Mouse (Mus musculus) heart, postnatal 36 days (tissue): Measurements from ENCODE around the gene H2al1m. TPM values are rescaled to one million over a fixed set of nuclear protein-coding genes. Genes with fewer than 3 reads are reported as not detected.
"Not testable (repeated sequence)": the region's sequence is repeated elsewhere in the genome, so short reads cannot be mapped to it uniquely, and the experiment has no call there.

Source experiments
- DNase-seq, 2 experiments: peaks; one replicate each; pipeline ENCODE4 v3.0.0; 2021 to 2022
- intact Hi-C: fragments of 180-260 bp; cut with DNase I; formaldehyde crosslinking; loops from one replicate; pipeline ENCODE4 v1.15.1; 2025
- total RNA-seq, 2 experiments: library from RNA; stranded (reverse); gene quantifications; 2 replicates each; pipeline ENCODE4 v1.2.3; 2021

The H2al1m gene
- total RNA-seq, result under 1 TPM in 1 of 2 experiments, not detected in 1; 0.54 TPM

GRCm38 (mm10) chrX:9283464-9283863 lies at the start of gene H2al1m:
Gene H2al1m (plus strand): TSS chrX:9283764.
- DNase-seq, intact Hi-C loops: not testable (repeated sequence)

GRCm38 (mm10) chrX:9240737-9241591 lies 42.6 kb upstream of the H2al1m start:
- intact Hi-C loops, result no loop called here
- DNase-seq, result no peak

- intact Hi-C loops, result no loop called here
- DNase-seq, result no peak
Observed at GRCm38 (mm10) chrX:9243381-9243864, 40.1 kb upstream of the H2al1m start.

GRCm38 (mm10) chrX:9244603-9245336 lies 38.8 kb upstream of the H2al1m start:
- DNase-seq, result no peak
- intact Hi-C loops, result no loop called here

GRCm38 (mm10) chrX:9248911-9249310 lies 34.7 kb upstream of the H2al1m start:
- intact Hi-C loops, result no loop called here

GRCm38 (mm10) chrX:9253990-9254389 lies 29.6 kb upstream of the H2al1m start:
- intact Hi-C loops, result no loop called here
- DNase-seq, result no peak

More at GRCm38 (mm10) chrX:9248911-9249310, 34.7 kb upstream of the H2al1m start:
- DNase-seq, result no peak

GRCm38 (mm10) chrX:9254901-9255300 lies 28.7 kb upstream of the H2al1m start:
- intact Hi-C loops, result no loop called here
- no peak for DNase-seq

- intact Hi-C loops, result no loop called here
- DNase-seq, result no peak
Observed at GRCm38 (mm10) chrX:9256766-9257165, 26.8 kb upstream of the H2al1m start, which contains the start of gene Gm14862. Gene Gm14862 (minus strand): TSS chrX:9256899.

- DNase-seq, result no peak
- intact Hi-C loops, result no loop called here
Observed at GRCm38 (mm10) chrX:9257831-9258230, 25.7 kb upstream of the H2al1m start.

- intact Hi-C loops, result no loop called here
- DNase-seq, result no peak
Observed at GRCm38 (mm10) chrX:9259267-9259666, 24.3 kb upstream of the H2al1m start.

- DNase-seq, result no peak
- intact Hi-C loops, result no loop called here
Observed at GRCm38 (mm10) chrX:9271112-9271511, 12.5 kb upstream of the H2al1m start.

GRCm38 (mm10) chrX:9271947-9272459 lies 11.6 kb upstream of the H2al1m start:
- intact Hi-C loops, result no loop called here

GRCm38 (mm10) chrX:9272460-9273361 lies 10.9 kb upstream of the H2al1m start, which contains the start of gene Xk:
Gene Xk (plus strand): TSS chrX:9272756.
- intact Hi-C loops, result no loop called here

More at GRCm38 (mm10) chrX:9271947-9272459, 11.6 kb upstream of the H2al1m start:
- no peak for DNase-seq

GRCm38 (mm10) chrX:9273377-9274002 lies 10.1 kb upstream of the H2al1m start:
- no peak for DNase-seq
- intact Hi-C loops, result no loop called here

More at GRCm38 (mm10) chrX:9272460-9273361, 10.9 kb upstream of the H2al1m start, which contains the start of gene Xk:
- peak; percentile 41 to 47 for DNase-seq

- intact Hi-C loops, result no loop called here
- DNase-seq, result no peak
Observed at GRCm38 (mm10) chrX:9274321-9274720, 9.2 kb upstream of the H2al1m start.

- intact Hi-C loops, DNase-seq: not testable (repeated sequence)
Observed at GRCm38 (mm10) chrX:9293140-9293829, 9.7 kb downstream of the H2al1m start.

GRCm38 (mm10) chrX:9298413-9298864 lies 14.9 kb downstream of the H2al1m start:
- no peak for DNase-seq
- intact Hi-C loops, result no loop called here

GRCm38 (mm10) chrX:9302791-9303190 lies 19.2 kb downstream of the H2al1m start:
- intact Hi-C loops, result no loop called here
- DNase-seq, result no peak

- no peak for DNase-seq
- intact Hi-C loops, result no loop called here
Observed at GRCm38 (mm10) chrX:9303455-9303854, 19.9 kb downstream of the H2al1m start.
